Mouse (Mus musculus): ENCODE data around the gene Hmg20b. TPM values are rescaled to one million over a fixed set of nuclear protein-coding genes. Genes with fewer than 3 reads are reported as not detected.

Gene Hmg20b
- polyA plus RNA-seq, 1 experiment: 49.5 TPM

GRCm38 (mm10) chr10:81362336-81362949 lies 12.2 kb upstream of the Hmg20b start:
- TF ChIP-seq CTCF (IDR thresholded peaks at IDR 0.05; ENCODE audit: borderline replicate concordance, extremely low read depth, insufficient read depth, insufficient read length) (no peak), POLR2A (IDR thresholded peaks at IDR 0.05; ENCODE audit: borderline replicate concordance, extremely low read depth, insufficient read depth, insufficient read length, poor library complexity, severe bottlenecking) (no peak)
- no peak for DNase-seq (ENCODE audit: low read depth)

GRCm38 (mm10) chr10:81360721-81361120 lies 10.4 kb upstream of the Hmg20b start:
- DNase-seq (ENCODE audit: low read depth): no peak
- TF ChIP-seq CTCF (IDR thresholded peaks at IDR 0.05; ENCODE audit: borderline replicate concordance, extremely low read depth, insufficient read depth, insufficient read length) (no peak), POLR2A (IDR thresholded peaks at IDR 0.05; ENCODE audit: borderline replicate concordance, extremely low read depth, insufficient read depth, insufficient read length, poor library complexity, severe bottlenecking) (no peak)

DNA sequence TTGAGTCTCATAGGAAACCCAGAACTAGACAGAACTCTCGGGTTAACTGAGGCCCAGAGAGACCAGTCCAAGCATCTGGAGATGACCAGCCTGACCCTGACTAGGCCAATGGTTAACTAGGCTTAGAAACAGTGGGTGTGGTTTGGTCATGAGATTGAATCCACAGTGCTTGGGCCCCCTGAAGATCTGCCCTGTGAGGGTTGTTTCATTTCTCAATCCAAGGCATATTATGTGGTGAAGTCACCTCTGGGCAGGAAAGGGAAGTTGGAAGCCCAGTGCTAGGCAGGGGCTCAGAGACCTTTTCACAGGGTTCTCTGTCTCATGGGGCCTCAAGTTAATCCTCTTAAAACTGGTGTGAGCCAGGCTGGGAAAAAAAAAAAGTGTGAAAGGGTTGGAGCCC lies 8.6 kb upstream of the Hmg20b start:
- DNase-seq (ENCODE audit: low read depth): no peak
- TF ChIP-seq CTCF (IDR thresholded peaks at IDR 0.05; ENCODE audit: borderline replicate concordance, extremely low read depth, insufficient read depth, insufficient read length): no peak
- no peak for TF ChIP-seq POLR2A (IDR thresholded peaks at IDR 0.05; ENCODE audit: borderline replicate concordance, extremely low read depth, insufficient read depth, insufficient read length, poor library complexity, severe bottlenecking)

DNA sequence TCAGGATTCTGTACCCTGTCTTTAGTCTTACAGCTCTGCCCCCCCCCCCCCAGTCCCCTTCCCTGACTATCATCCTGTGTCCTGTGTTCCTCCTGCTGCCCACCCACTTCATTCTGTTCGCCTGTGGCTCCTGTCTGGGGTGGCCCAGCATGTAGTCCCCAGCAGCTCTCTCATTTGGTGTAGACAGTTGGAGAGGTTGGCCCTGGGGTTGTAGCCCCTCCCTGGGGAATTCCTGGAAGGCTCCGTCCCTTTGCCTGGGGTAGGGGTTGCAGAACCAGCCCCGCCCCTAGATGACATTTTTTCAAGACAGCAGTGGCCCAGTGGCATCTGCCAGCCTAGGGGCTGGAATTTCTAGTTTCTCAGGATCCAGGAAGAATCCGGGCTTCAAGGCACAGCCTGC lies 7.9 kb upstream of the Hmg20b start:
- TF ChIP-seq POLR2A (IDR thresholded peaks at IDR 0.05; ENCODE audit: borderline replicate concordance, extremely low read depth, insufficient read depth, insufficient read length, poor library complexity, severe bottlenecking) (no peak), CTCF (IDR thresholded peaks at IDR 0.05; ENCODE audit: borderline replicate concordance, extremely low read depth, insufficient read depth, insufficient read length) (no peak)
- no peak for DNase-seq (ENCODE audit: low read depth)

DNA sequence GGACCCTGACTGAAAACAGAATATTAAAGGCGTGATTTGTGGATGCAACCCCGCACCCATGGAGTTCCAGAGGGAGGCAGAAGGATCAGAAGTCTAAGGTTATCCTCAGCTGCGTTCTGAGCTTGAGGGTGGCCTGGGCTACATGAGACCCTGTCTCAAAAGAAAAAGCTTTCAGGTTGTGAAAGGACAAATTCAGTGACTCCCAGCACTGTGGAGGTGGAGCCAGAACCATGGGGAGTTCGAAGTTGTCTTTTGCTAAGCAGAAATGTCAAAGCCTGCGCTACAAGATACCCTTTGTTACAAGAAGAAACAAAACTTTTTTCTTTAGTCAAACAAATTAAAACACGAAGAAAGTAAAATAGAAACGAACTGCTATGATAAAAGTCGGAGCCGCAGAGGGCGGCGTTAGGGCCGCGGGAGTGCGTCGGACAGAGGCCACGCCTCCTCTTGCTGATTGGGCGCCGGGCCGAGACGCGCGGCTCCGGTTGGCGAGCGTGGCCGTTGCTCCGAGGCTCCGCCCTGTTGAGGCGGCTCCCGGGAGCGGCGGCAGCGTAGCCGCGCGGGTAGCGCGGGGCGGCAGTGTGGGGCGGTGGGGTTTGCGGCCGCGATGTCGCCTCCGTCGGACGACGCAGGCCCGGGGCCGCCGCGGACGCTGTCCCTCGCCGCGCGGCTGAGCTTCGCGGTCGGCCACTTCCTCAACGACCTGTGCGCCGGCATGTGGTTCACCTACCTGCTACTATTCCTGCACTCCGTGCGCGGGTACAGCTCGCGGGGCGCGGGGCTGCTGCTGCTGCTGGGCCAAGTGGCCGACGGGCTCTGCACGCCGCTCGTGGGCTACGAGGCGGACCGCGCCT lies 6.9 kb upstream of the Hmg20b start, which contains the start of gene Mfsd12:
Gene Mfsd12 (plus strand): TSS at position 501 of the 854 bp plus-strand sequence.
- DNase-seq (ENCODE audit: low read depth): peak; percentile 96
- TF ChIP-seq CTCF (IDR thresholded peaks at IDR 0.05; ENCODE audit: borderline replicate concordance, extremely low read depth, insufficient read depth, insufficient read length): no peak
- TF ChIP-seq POLR2A (IDR thresholded peaks at IDR 0.05; ENCODE audit: borderline replicate concordance, extremely low read depth, insufficient read depth, insufficient read length, poor library complexity, severe bottlenecking): peak; percentile 79

- TF ChIP-seq POLR2A (IDR thresholded peaks at IDR 0.05; ENCODE audit: borderline replicate concordance, extremely low read depth, insufficient read depth, insufficient read length, poor library complexity, severe bottlenecking): no peak
- no peak for TF ChIP-seq CTCF (IDR thresholded peaks at IDR 0.05; ENCODE audit: borderline replicate concordance, extremely low read depth, insufficient read depth, insufficient read length)
- no peak for DNase-seq (ENCODE audit: low read depth)
Observed at GRCm38 (mm10) chr10:81356352-81356990, 6.2 kb upstream of the Hmg20b start.

GRCm38 (mm10) chr10:81355533-81355932 lies 5.3 kb upstream of the Hmg20b start:
- TF ChIP-seq POLR2A (IDR thresholded peaks at IDR 0.05; ENCODE audit: borderline replicate concordance, extremely low read depth, insufficient read depth, insufficient read length, poor library complexity, severe bottlenecking) (no peak), CTCF (IDR thresholded peaks at IDR 0.05; ENCODE audit: borderline replicate concordance, extremely low read depth, insufficient read depth, insufficient read length) (no peak)
- DNase-seq (ENCODE audit: low read depth): no peak

GRCm38 (mm10) chr10:81354738-81355477 lies 4.6 kb upstream of the Hmg20b start:
- TF ChIP-seq POLR2A (IDR thresholded peaks at IDR 0.05; ENCODE audit: borderline replicate concordance, extremely low read depth, insufficient read depth, insufficient read length, poor library complexity, severe bottlenecking) (no peak), CTCF (IDR thresholded peaks at IDR 0.05; ENCODE audit: borderline replicate concordance, extremely low read depth, insufficient read depth, insufficient read length) (no peak)
- no peak for DNase-seq (ENCODE audit: low read depth)

GRCm38 (mm10) chr10:81351678-81352291 lies 1.5 kb upstream of the Hmg20b start:
- TF ChIP-seq POLR2A (IDR thresholded peaks at IDR 0.05; ENCODE audit: borderline replicate concordance, extremely low read depth, insufficient read depth, insufficient read length, poor library complexity, severe bottlenecking): no peak
- no peak for TF ChIP-seq CTCF (IDR thresholded peaks at IDR 0.05; ENCODE audit: borderline replicate concordance, extremely low read depth, insufficient read depth, insufficient read length)
- no peak for DNase-seq (ENCODE audit: low read depth)

DNA sequence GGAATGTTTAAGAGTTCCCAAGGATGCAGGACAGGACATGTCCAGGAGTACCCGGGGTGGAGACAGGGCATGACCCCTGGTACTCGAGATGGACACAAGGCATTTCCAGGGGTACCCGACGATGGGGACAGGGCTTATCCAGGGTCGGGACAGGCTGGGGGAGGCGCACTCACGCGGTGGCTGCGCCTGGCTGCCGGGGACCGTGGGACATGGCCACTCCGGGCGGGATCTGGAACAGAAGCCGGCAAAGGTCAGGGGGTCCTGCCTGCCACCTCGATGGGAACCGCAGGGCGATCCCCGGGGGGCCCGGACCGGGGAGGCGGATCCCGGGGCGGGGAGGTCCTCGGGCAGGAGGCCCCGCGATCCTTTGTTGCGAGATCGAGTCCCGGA lies 324 bp downstream of the Hmg20b start:
- TF ChIP-seq CTCF (IDR thresholded peaks at IDR 0.05; ENCODE audit: borderline replicate concordance, extremely low read depth, insufficient read depth, insufficient read length) (no peak), POLR2A (IDR thresholded peaks at IDR 0.05; ENCODE audit: borderline replicate concordance, extremely low read depth, insufficient read depth, insufficient read length, poor library complexity, severe bottlenecking) (no peak)
- no peak for DNase-seq (ENCODE audit: low read depth)

All from brain, embryonic 14.5 days (tissue).